Mouse (Mus musculus) induced T-regulatory cell, adult 2 months (primary cell): ENCODE results near the gene Aplp2.
A peak's percentile ranks its signal among the peaks of the same experiment; 100 is the strongest.

ENCODE experiments used
- DNase-seq: peaks from one replicate; pipeline ENCODE4 v3.0.0-alpha.2; 2012; ENCODE audit warnings: low read depth

Aplp2 gene

DNA sequence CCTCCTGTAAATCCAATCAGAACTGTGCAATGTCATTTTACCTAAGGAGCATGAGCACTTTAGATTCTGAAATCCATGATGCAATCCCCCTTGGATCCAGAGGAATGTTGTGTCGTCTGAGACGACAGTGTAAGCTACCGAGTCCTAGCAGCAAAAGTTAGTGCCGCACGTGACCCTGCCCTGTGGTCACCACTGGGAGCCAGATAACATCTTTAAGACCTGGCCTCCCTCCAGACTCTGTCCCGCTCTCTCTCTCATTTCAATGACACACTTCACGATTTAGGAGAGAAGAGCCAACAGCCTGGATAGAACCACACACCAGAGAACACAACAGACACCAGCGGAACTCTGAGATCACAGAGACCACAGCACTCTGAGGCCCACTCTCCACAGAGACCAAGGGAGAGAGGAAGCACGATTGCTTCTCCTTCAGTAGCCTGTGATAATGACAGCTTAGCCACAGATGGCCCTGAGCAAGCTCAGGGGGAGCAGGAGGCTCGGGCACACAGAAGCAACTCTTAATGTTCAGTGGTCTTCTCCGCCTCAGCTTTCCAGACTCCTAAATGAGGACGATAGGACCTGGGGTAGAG is 83.6 kb downstream of the Aplp2 start:
- no peak for DNase-seq

DNA sequence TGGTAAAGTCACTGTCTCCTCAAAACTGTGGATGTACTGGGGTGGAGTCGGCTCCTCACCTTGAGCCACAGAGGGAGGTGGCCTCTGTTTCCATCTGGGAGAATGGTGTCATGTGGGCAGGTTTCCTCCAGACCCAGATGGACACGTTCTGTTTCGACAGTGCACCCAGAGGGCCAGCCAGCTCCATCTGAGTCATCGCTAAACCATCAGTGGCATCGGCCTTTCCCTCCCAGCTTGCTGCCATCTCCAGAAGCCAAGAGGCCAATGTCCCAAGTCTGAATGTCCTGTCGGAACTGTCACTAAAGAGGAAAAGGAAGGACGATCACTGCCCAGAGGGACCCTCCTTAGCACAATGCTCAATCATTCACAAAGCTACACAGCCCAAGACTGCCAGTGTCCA is 85.5 kb downstream of the Aplp2 start:
- DNase-seq: no peak

DNA sequence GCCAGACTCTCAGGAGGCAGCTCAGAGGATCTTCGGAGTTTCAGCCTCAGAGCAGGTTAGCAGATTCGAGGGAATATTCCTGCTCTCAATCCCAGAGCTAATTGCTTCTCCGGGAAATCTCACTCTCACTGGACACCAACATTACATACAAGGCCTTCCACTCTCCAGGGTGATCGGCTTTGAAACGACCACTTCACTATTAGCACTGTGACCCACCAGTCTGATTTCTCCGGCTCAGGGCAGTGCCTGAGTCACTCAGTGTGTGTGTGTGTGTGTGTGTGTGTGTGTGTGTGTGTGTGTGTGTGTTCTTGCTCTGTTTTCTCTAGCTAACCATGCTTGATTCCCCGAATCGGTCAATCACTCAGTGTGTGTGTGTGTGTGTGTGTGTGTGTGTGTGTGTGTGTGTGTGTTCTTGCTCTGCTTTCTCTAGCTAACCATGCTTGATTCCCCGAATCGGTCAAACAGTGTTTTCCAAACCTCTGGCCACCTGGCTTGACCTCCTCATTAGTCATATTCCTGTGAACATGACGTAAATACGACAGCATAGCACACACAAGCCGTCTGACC is 89.1 kb downstream of the Aplp2 start:
- DNase-seq: no peak

DNA sequence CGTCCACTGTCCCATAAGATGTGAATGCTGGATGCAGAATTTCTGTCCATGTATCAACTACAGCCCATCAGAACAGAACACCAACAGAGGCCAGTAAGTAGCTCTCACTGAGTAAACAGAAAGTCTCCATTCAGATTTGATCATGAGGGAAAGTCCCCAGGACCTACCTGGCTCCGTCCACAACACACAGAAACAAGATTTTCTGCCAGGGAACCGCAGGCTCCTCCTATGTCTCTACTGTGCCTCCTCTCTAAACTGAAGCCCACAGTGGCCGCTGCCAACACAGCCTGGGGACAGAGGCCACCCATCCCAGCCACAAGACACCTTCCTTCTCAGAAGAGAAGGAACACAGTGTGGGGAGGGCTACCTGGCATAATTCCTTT is 91.1 kb downstream of the Aplp2 start:
- peak; percentile 62 for DNase-seq

DNA sequence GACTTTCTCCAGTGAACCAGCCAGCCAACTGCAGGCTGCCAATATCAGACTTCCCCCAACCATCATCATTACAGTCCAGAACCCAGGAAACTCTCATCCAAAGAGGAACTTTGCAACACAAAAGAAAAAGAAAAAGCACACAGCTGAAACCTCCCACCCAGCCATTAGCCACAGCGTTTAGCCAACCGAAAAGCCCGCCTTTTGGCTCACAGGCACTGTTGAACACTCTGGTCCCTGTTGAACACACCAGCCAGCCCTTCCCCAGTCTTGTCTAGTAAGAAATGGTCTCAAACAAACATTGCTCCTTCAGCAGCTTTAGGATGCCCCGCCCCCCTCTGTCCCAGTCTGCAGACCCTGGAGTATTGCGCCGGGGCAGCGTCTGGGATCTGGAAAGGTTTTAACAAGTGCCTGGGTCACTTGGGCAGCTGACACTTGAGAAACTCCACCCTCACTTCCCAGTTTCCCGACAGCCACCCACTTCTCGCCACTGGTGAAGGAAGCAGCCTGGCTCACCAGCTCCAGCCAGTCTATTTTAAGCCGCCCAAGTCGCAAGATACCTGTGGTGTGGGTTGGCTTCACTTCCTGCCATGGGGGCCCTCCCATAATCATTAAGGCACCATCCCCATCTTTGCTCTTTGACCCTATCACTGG is 91.6 kb downstream of the Aplp2 start:
- no peak for DNase-seq

DNA sequence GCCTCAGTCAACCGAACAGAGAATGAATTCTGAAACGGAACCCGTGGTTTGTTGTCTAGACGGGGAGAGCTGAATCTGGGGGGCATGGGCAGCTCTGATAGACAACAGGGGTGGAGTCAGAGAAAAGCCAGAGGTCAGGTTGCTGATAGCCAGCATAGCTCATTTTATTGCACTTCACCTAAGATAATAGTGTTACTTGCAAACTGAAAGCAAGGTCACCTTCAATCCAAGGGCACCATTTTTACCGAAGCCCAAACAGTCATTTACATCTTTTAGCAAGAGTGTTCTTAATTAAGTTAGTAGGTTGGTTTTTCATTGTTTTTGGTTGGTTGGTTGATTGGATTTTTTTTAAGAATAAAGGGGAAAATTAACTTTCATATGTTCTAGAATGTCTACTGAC is 92.2 kb downstream of the Aplp2 start:
- DNase-seq: no peak

DNA sequence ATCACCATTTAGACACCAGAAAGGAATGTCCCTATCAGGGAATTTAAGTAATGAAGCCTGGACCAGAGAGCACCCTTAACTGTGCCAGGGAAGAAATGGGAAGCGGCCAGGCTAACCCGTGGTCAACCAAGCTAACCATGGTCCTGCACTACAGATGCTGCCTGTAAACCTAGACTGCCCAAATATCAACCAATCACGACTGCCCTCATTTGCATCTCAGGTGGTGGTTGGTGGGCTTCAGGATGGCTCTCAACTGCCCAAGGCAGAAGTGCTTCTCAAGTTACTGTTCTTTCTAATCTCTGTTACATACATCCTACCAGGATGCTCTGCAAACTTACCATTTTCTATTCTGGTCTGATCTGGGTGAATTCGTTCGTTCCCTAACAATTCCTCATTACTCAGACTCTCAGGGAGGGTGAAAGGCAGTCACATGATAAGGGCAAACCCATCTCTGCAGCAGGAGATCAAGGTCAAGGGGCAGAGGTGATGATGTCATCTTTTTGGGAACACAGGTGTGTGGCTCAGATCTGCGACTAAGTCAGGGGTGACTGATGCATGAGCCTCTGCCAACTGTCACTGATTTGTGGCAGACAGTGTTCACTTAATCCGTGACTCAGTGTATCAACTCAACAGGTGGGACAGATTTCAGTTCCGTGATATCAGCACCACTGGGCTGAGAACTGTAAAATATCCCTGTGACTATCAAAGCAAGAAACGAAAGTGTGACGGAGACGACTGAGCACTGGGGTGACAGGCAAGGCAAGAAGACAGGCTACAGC is 92.9 kb downstream of the Aplp2 start:
- DNase-seq: no peak

DNA sequence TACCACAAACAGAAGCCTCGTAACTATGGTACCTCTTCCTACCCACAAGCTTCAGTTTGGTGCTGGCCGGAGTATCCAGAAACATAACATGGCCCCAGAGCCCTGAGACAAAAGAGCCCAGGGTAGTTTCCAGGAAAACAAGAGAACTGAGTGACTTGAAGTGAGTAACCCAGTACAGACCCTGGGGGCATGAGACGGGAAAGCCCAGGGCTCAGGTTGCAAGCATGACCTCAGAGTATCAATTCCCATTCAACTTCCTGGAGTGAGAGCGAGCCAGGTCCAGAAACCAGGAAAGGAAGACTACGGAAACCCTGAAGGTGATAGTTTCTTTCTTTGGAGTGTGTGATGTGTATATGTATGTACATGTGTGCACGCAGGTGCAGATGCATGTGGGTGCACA is 94.1 kb downstream of the Aplp2 start:
- no peak for DNase-seq

DNA sequence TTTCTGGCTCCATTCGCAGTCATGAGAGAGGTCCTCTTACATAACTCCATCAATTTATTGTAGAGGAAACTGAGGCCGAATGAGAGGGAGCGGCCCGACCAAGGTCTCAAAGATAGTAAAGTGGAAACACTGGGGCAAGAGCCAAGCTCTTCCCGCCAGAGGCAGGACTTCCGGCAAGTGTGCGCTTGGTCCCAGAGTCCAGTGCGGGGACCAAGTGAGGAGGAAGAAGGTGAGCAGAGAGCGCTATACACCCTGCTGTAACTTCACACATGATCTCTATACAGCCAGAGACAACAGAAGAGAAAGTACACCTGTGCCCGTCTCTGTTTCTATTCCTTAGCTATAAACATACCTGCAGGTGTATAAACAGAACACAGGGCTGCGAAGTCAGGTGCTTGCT is 94.5 kb downstream of the Aplp2 start:
- no peak for DNase-seq

DNA sequence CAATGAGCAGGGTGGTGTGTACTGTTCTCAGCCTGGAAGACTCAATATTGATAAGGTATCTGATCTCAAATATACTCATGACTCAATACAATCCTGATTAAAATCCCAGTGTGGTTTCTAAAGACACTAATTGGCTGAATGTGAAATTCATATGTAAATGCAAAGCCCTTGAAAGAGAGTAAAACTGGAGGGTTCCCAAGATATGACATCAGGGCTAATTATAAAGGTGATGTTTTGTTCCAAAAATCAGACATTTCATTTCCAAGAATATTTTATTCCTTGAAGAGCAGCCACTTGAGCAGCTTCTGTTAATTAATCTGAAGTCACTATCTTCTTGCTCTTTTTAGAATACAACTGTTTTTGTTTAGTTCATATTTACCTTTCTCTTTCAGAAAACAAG is 96.0 kb downstream of the Aplp2 start:
- no peak for DNase-seq

DNA sequence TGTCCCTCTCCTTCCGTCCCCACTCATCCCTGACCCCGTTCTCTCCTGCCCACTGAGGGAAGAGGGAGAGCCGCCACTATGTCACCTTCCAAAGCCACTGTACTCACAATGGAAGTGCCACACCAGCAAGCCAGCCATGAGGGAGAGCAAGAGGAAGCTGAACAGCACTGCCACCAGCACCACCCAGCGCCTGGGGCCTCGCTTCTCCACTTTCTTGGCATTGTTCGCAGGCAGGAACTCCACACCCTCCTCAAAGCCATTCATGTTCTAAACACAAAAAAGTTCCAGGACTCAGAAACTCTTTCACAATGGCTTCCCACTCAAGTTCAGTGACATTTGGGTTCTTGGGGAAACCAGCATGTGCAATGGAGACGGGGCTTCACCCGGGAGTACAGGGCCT is 103.2 kb downstream of the Aplp2 start:
- DNase-seq: no peak
